Mouse (Mus musculus) neural tube, embryonic 15.5 days (tissue): ENCODE results near the gene Med12l. TPM values are rescaled to one million over a fixed set of nuclear protein-coding genes. Genes with fewer than 3 reads are reported as not detected.
A peak's percentile ranks its signal among the peaks of the same experiment; 100 is the strongest.
"Not testable (repeated sequence)": the region's sequence is repeated elsewhere in the genome, so short reads cannot be mapped to it uniquely, and the experiment has no call there.

Experiments used
- ATAC-seq: fragments of 200-750 bp; cut with Nextera tagmentation; 2 replicates; pipeline ENCODE4 v1.8.0; 2017; ENCODE audit warnings: mild to moderate bottlenecking, moderate TSS enrichment, moderate library complexity; ENCODE audit not compliant: low FRiP score
- H3K27ac ChIP-seq: fragments of 300-500 bp; sonication (generic); replicated peaks from 2 replicates; pipeline ENCODE4 v1.5.1; 2015; ENCODE audit warnings: mild to moderate bottlenecking, inconsistent platforms
- H3K27me3 ChIP-seq: fragments of 300-500 bp; sonication (generic); replicated peaks from 2 replicates; pipeline ENCODE4 v1.6.1; 2015; ENCODE audit warnings: inconsistent platforms
- H3K36me3 ChIP-seq: fragments of 300-500 bp; sonication (generic); 2 replicates; pipeline ENCODE4 v1.6.1; 2015; ENCODE audit warnings: inconsistent platforms
- H3K4me1 ChIP-seq: fragments of 300-500 bp; sonication (generic); 2 replicates; pipeline ENCODE4 v1.6.1; 2015; ENCODE audit warnings: inconsistent platforms
- H3K4me2 ChIP-seq: fragments of 300-500 bp; sonication (generic); 2 replicates; pipeline ENCODE4 v1.6.1; 2015; ENCODE audit warnings: inconsistent platforms, mild to moderate bottlenecking, moderate library complexity
- H3K4me3 ChIP-seq: fragments of 300-500 bp; sonication (generic); replicated peaks from 2 replicates; pipeline ENCODE4 v1.5.1; 2015; ENCODE audit warnings: mild to moderate bottlenecking, inconsistent platforms
- H3K9ac ChIP-seq: fragments of 300-500 bp; sonication (generic); replicated peaks from 2 replicates; pipeline ENCODE4 v1.6.1; 2015; ENCODE audit warnings: mild to moderate bottlenecking, inconsistent platforms
- H3K9me3 ChIP-seq: fragments of 300-500 bp; sonication (generic); replicated peaks from 2 replicates; pipeline ENCODE4 v1.6.1; 2016; ENCODE audit warnings: inconsistent platforms
- WGBS: fragments of 180-500 bp; shearing (Covaris S2); methylation state at CpG from one replicate; pipeline ENCODE4 v1.1.7; 2015; ENCODE audit warnings: mixed read lengths; 5-methylcytosine and 5-hydroxymethylcytosine counted together
- polyA plus RNA-seq: library from polyadenylated mRNA; unstranded; fragments of >200 nt; fragmentation: Nextera tagmentation; extraction: Ambion mirVana; gene quantifications from 2 replicates; pipeline ENCODE4 v1.2.1, GENCODE M21; 2015

Med12l gene
- polyA plus RNA-seq, 1 experiment from 2014 or later, result 4.8 TPM

DNA sequence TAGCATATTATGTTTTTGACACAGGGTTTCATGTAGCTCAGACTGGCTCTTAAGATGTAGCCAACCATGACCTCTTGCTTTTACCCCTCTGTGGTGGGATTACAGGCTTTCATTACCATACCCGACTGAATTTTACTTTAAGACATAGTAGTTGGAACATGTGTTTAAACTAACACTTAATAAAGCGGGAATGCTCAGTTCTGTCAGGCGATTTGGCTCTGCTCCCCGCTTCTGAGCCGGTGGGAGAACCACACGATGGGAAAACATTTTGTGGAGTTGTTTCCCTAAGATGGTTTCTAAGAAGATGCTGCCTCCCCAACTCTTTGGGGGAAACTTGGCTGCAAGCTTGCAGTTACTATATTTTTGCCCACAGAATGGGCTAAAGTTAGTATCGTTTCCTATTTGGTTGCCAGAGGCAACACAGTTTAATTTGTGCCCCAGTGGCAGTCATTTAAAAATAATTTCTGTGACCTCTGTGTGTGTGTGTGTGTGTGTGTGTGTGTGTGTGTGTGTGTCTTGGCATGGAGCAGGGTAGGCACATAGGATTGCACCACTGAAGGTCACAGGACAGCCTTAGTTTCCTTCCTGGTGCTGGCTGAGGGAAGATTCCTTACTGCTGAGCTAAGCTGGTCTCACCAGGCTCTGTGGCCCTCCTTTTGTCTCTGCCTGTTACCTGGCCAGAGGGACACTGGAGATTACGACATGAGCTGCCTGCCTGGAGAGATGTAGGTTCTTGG is 61.1 kb downstream of the Med12l start:
- ATAC-seq, result no peak
- Histone ChIP-seq H3K4me3 (no peak overlapping the region), H3K4me1 (no peaks in the 10 kb centered on the region), H3K4me2 (no peak overlapping the region), H3K9ac (no peak overlapping the region), H3K27me3 (no peaks in the 10 kb centered on the region), H3K27ac (no peak overlapping the region), H3K36me3 (no peaks in the 10 kb centered on the region), H3K9me3 (no peaks in the 10 kb centered on the region)
- 79% methylated on average over 8 of the region's 8 CpGs for WGBS

DNA sequence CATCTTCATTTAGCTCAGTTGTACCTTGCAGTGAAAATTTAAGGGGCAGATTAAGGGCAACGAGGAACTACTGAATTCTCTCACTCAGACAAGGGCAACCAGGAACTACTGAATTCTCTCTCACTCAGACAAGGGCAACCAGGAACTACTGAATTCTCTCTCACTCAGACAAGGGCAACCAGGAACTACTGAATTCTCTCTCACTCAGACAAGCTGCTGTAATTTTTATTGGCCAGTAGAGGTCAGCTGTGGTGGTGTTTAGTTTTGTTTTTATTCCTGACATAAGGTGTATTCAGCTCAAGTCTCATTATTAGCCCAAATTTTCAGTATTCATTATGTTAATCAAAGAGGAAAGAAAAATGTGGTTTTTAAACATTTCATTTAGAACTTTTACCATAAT is 63.4 kb downstream of the Med12l start:
- 84% methylated on average over 1 of the region's 1 CpGs for WGBS

GRCm38 (mm10) chr3:59077278-59077677 is 71.7 kb downstream of the Med12l start:
- Histone ChIP-seq H3K9ac (no peak overlapping the region), H3K9me3 (no peaks in the 10 kb centered on the region), H3K4me1 (no peaks in the 10 kb centered on the region), H3K27ac (no peak overlapping the region), H3K4me3 (no peak overlapping the region), H3K36me3 (no peaks in the 10 kb centered on the region), H3K27me3 (no peaks in the 10 kb centered on the region), H3K4me2 (no peak overlapping the region)
- no peak for ATAC-seq
- 63% methylated on average over 4 of the region's 4 CpGs for WGBS

More for the DNA sequence above, 63.4 kb downstream of the Med12l start:
- H3K9me3 ChIP-seq, H3K9ac ChIP-seq, H3K27me3 ChIP-seq, H3K36me3 ChIP-seq, H3K4me3 ChIP-seq, H3K4me1 ChIP-seq, H3K4me2 ChIP-seq, H3K27ac ChIP-seq, ATAC-seq: not testable (repeated sequence)

GRCm38 (mm10) chr3:59078585-59078984 is 73.0 kb downstream of the Med12l start:
- Histone ChIP-seq H3K27me3 (no peaks in the 10 kb centered on the region), H3K9ac (no peak overlapping the region)
- 87% methylated on average over 11 of the region's 11 CpGs for WGBS

DNA sequence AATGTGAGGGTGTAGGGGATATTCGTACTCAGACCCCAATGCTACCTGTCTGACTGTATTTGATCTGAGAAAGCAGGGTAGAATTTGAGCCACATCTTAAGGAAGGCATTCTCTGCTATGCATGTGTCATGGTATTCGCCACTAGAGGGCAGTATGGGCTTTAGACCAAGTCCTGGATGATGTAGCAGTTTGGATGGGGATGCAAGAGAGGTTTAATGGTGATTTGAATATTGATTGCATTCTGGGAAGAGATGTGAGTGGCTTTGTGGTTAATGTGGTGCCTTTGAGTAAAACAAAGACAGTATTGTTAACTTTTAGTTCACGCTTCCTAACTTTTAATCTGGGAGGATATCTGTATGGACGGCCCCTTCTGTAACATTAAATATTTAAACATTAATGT is 73.7 kb downstream of the Med12l start:
- H3K4me1 ChIP-seq, result no peaks in the 10 kb centered on the region
- no peaks in the 10 kb centered on the region; the same call in 1 of the 2 replicates for H3K36me3 ChIP-seq
- no peak overlapping the region for H3K4me3 ChIP-seq
- H3K27ac ChIP-seq, result no peak overlapping the region
- no peak for ATAC-seq
- no peaks in the 10 kb centered on the region for H3K27me3 ChIP-seq
- no peak overlapping the region for H3K9ac ChIP-seq
- no peak overlapping the region for H3K4me2 ChIP-seq
- no peaks in the 10 kb centered on the region for H3K9me3 ChIP-seq
- WGBS, result 35% methylated on average over 4 of the region's 4 CpGs

More at GRCm38 (mm10) chr3:59078585-59078984, 73.0 kb downstream of the Med12l start:
- H3K4me1 ChIP-seq, result no peaks in the 10 kb centered on the region
- no peak overlapping the region for H3K27ac ChIP-seq
- H3K4me2 ChIP-seq, result no peak overlapping the region
- ATAC-seq, result no peak
- H3K4me3 ChIP-seq, result no peak overlapping the region
- no peaks in the 10 kb centered on the region for H3K36me3 ChIP-seq
- no peaks in the 10 kb centered on the region for H3K9me3 ChIP-seq

DNA sequence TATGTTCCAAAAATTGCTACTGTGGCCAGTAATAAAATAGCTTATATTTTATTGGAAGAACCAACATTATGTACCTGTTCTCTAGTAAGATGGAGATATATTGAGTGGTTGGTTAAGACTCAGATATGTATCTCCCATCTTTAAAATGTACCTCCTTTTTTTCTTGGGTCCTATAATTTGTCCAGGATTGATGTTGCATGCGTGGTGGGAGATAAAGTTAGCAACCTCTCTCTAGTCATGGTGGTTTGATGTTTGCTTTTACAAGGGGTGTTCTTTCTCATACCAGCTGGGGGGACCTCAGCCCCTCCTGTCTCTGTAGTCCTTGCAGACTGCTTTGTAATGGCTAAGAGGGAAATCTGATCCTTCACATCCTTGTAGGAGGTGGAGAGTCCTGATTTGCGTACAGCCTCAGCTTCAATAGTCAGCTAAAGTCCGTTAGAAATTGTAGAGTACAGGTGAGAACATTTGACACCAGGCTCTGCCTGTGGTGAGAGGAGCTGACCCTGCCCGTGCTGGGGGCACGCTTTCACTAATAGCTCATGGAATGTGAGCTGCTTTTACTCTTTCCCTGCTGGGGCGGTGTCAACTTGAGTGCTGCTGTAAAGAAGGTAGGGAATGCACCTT is 74.8 kb downstream of the Med12l start:
- H3K4me2 ChIP-seq, result no peak overlapping the region
- H3K4me1 ChIP-seq, result no peaks in the 10 kb centered on the region
- no peaks in the 10 kb centered on the region for H3K27me3 ChIP-seq
- no peak overlapping the region for H3K4me3 ChIP-seq
- WGBS, result 35% methylated on average over 6 of the region's 6 CpGs
- no peak for ATAC-seq
- no peaks in the 10 kb centered on the region for H3K9me3 ChIP-seq
- H3K27ac ChIP-seq, result no peak overlapping the region
- H3K9ac ChIP-seq, result no peak overlapping the region
- H3K36me3 ChIP-seq, result no peaks in the 10 kb centered on the region; the same call in 1 of the 2 replicates

DNA sequence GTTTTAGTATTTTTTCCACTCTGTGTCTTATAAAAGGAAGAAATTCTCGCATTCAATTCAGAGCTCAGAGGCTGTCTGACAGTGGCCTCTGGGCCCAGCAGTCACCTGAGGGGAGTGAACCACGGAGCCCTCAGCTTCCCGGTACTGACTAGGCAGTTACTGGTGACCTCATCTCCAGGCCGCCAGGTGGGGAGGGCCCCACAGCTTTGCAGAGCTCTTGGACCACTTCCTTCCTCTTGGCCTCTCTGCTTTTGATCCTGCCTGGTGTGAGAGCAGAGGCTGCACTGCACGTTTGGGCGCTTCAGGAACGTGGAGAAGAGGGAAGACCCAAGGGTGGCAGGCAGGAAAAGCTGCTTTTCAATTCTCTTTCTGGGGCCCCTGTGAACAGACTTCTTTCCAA is 75.3 kb downstream of the Med12l start:
- WGBS, result 23% methylated on average over 7 of the region's 7 CpGs
- H3K9me3 ChIP-seq, result no peaks in the 10 kb centered on the region
- 0 out of 2 replicates have a peak, but pooled peaks have one; percentile 27 for ATAC-seq
- no peaks in the 10 kb centered on the region for H3K27me3 ChIP-seq
- no peak overlapping the region for H3K4me3 ChIP-seq
- no peaks in the 10 kb centered on the region; the same call in 1 of the 2 replicates for H3K36me3 ChIP-seq
- H3K27ac ChIP-seq, result no peak overlapping the region
- no peak overlapping the region for H3K9ac ChIP-seq
- no peaks in the 10 kb centered on the region for H3K4me1 ChIP-seq
- no peak overlapping the region for H3K4me2 ChIP-seq

- H3K27ac ChIP-seq, result no peak overlapping the region
- peaks cover 11% of the 10 kb centered on the region; the same call in 1 of the 2 replicates for H3K36me3 ChIP-seq
- no peak for ATAC-seq
- no peak overlapping the region for H3K4me3 ChIP-seq
- no peak overlapping the region for H3K9ac ChIP-seq
- H3K4me1 ChIP-seq, result no peaks in the 10 kb centered on the region
- no peak overlapping the region for H3K4me2 ChIP-seq
- no peaks in the 10 kb centered on the region for H3K9me3 ChIP-seq
- no peaks in the 10 kb centered on the region for H3K27me3 ChIP-seq
- 78% methylated on average over 11 of the region's 11 CpGs for WGBS
Observed at GRCm38 (mm10) chr3:59092702-59093101, 87.1 kb downstream of the Med12l start.

- no peaks in the 10 kb centered on the region for H3K9me3 ChIP-seq
- H3K36me3 ChIP-seq, result peaks cover 9% of the 10 kb centered on the region; the same call in 1 of the 2 replicates
- H3K4me3 ChIP-seq, result no peak overlapping the region
- no peak overlapping the region for H3K27ac ChIP-seq
- H3K4me2 ChIP-seq, result no peak overlapping the region
- no peak overlapping the region for H3K9ac ChIP-seq
- no peak for ATAC-seq
- 80% methylated on average over 6 of the region's 6 CpGs for WGBS
- no peaks in the 10 kb centered on the region for H3K27me3 ChIP-seq
- H3K4me1 ChIP-seq, result no peaks in the 10 kb centered on the region
Observed at GRCm38 (mm10) chr3:59097421-59097820, 91.8 kb downstream of the Med12l start.

DNA sequence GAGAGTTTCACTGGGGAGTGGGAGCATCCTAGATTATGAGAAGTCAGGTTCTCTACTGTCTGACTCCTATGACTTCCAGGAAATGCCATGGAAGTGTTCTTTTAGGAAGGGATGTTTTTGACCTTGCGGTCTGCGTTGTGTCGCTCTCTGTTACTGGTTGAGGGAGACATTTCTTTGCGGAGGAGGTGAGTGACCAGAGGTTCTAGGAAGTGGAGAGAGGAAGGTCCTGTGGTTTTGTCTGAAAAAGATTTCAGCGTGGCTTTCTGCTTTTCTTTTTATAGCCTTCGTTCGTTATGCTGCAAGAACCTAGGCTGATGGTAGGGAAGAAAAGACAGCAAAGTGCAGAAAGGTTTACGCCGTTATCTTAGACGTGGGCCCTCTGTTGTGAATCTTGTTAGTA is 92.9 kb downstream of the Med12l start:
- H3K9ac ChIP-seq, result no peak overlapping the region

GRCm38 (mm10) chr3:59101218-59101986 is 95.8 kb downstream of the Med12l start, which contains the start of gene Gpr171:
Gpr171 (minus strand) TSS chr3:59101821.
- no peaks in the 10 kb centered on the region for H3K9me3 ChIP-seq
- ATAC-seq, result no peak
- no peak within 1 kb of the TSS for H3K4me3 ChIP-seq
- H3K27ac ChIP-seq, result no peak within 1 kb of the TSS
- 84% methylated on average over 6 of the region's 6 CpGs for WGBS
- H3K36me3 ChIP-seq, result 0 out of 2 replicates have a peak, but pooled peaks cover 2% of the 10 kb centered on the region
- H3K27me3 ChIP-seq, result no peaks in the 10 kb centered on the region
- H3K9ac ChIP-seq, result no peak within 1 kb of the TSS
- no peak within 1 kb of the TSS for H3K4me2 ChIP-seq
- no peaks in the 10 kb centered on the region for H3K4me1 ChIP-seq

More for the DNA sequence above, 92.9 kb downstream of the Med12l start:
- no peak for ATAC-seq
- 82% methylated on average over 10 of the region's 10 CpGs for WGBS
- Histone ChIP-seq H3K4me2 (no peak overlapping the region), H3K9me3 (no peaks in the 10 kb centered on the region), H3K4me1 (no peaks in the 10 kb centered on the region), H3K36me3 (peaks cover 5% of the 10 kb centered on the region; the same call in 1 of the 2 replicates), H3K4me3 (no peak overlapping the region), H3K27ac (no peak overlapping the region), H3K27me3 (no peaks in the 10 kb centered on the region)
